Mouse (Mus musculus) forebrain, embryonic 11.5 days (tissue): ENCODE measurements around the gene Dock6. TPM values are rescaled to one million over a fixed set of nuclear protein-coding genes. Genes with fewer than 3 reads are reported as not detected.
"Not testable (repeated sequence)": the region's sequence is repeated elsewhere in the genome, so short reads cannot be mapped to it uniquely, and the experiment has no call there.

ENCODE experiments used
- ATAC-seq: fragments of 200-750 bp; cut with Nextera tagmentation; replicated peaks from 2 replicates; pipeline ENCODE4 v1.8.0; 2017; ENCODE audit warnings: moderate TSS enrichment; ENCODE audit not compliant: low FRiP score
- DNase-seq: peaks from one replicate; pipeline ENCODE4 v3.0.0-alpha.2; 2017; ENCODE audit warnings: low spot score
- H3K27ac ChIP-seq: fragments of 300-500 bp; sonication (generic); 2 replicates; pipeline ENCODE4 v1.5.1; 2014; ENCODE audit warnings: low read depth, low read length
- H3K27me3 ChIP-seq: fragments of 300-500 bp; sonication (generic); 2 replicates; pipeline ENCODE4 v1.6.1; 2014; ENCODE audit warnings: mild to moderate bottlenecking, low read length, mixed read lengths; ENCODE audit not compliant: control insufficient read depth, insufficient read depth
- H3K36me3 ChIP-seq: fragments of 300-500 bp; sonication (generic); 2 replicates; pipeline ENCODE4 v1.6.1; 2014; ENCODE audit warnings: mild to moderate bottlenecking, low read length, moderate library complexity, mixed read lengths; ENCODE audit not compliant: control insufficient read depth, insufficient read depth
- H3K4me1 ChIP-seq: fragments of 300-500 bp; sonication (generic); replicated peaks from 2 replicates; pipeline ENCODE4 v1.6.1; 2014; ENCODE audit warnings: low read length, mixed read lengths; ENCODE audit not compliant: control insufficient read depth, insufficient read depth
- H3K4me2 ChIP-seq: fragments of 300-500 bp; sonication (generic); 2 replicates; pipeline ENCODE4 v1.6.1; 2014; ENCODE audit warnings: low read depth, mild to moderate bottlenecking, low read length, moderate library complexity, mixed read lengths; ENCODE audit not compliant: severe bottlenecking
- H3K4me3 ChIP-seq: fragments of 300-500 bp; sonication (generic); 2 replicates; pipeline ENCODE4 v1.5.1; 2014; ENCODE audit warnings: low read depth, low read length
- H3K9ac ChIP-seq: fragments of 300-500 bp; sonication (generic); 2 replicates; pipeline ENCODE4 v1.6.1; 2014; ENCODE audit warnings: low read length
- H3K9me3 ChIP-seq: fragments of 300-500 bp; sonication (generic); 2 replicates; pipeline ENCODE4 v1.6.1; 2016; ENCODE audit warnings: low read length, mixed read lengths; ENCODE audit not compliant: control insufficient read depth
- WGBS: fragments of 180-500 bp; shearing (Covaris S2); extraction: QIAGEN DNeasy Blood & Tissue Kit; methylation state at CpG from one replicate; pipeline ENCODE4 v1.1.7; 2014; 5-methylcytosine and 5-hydroxymethylcytosine counted together
- polyA plus RNA-seq: library from polyadenylated mRNA; unstranded; fragments of >200 nt; fragmentation: Nextera tagmentation; extraction: Ambion mirVana; gene quantifications from 2 replicates; pipeline ENCODE4 v1.2.1, GENCODE M21; 2014

The Dock6 gene
- polyA plus RNA-seq, 1 experiment from 2014 or later: 27.5 TPM

- H3K36me3 ChIP-seq: peaks cover 2% of the 10 kb centered on the region; the same call in 1 of the 2 replicates
- peak overlapping the region; percentile 52 for H3K4me3 ChIP-seq
- peaks cover 6% of the 10 kb centered on the region; the same call in 1 of the 2 replicates for H3K4me1 ChIP-seq
- no peaks in the 10 kb centered on the region for H3K27me3 ChIP-seq
- H3K9ac ChIP-seq: peak overlapping the region; percentile 71
- H3K9me3 ChIP-seq: no peaks in the 10 kb centered on the region
- H3K27ac ChIP-seq: peak overlapping the region; percentile 37
- DNase-seq (peak; percentile 85), ATAC-seq (peak; percentile 79)
- peak overlapping the region; percentile 92 for H3K4me2 ChIP-seq
- WGBS: under 1% methylated on average over 24 of the region's 26 CpGs
Observed at GRCm38 (mm10) chr9:21797921-21798344, 54.5 kb downstream of the Dock6 start.

- peak overlapping the region; percentile 92; the same call in 1 of the 2 replicates for H3K4me2 ChIP-seq
- H3K4me3 ChIP-seq: no peak overlapping the region
- ATAC-seq: no peak
Observed at GRCm38 (mm10) chr9:21796919-21797318, 55.5 kb downstream of the Dock6 start.

GRCm38 (mm10) chr9:21796259-21796658 is 56.2 kb downstream of the Dock6 start:
- Histone ChIP-seq H3K9me3 (no peaks in the 10 kb centered on the region), H3K27ac (no peak overlapping the region), H3K4me3 (no peak overlapping the region), H3K36me3 (peaks cover 2% of the 10 kb centered on the region; the same call in 1 of the 2 replicates), H3K9ac (no peak overlapping the region), H3K4me1 (peaks cover 6% of the 10 kb centered on the region; the same call in 1 of the 2 replicates), H3K4me2 (0 out of 2 replicates have a peak overlapping the region, but pooled peaks have one; percentile 11), H3K27me3 (no peaks in the 10 kb centered on the region)
- ATAC-seq (no peak), DNase-seq (no peak)
- WGBS: 65% methylated on average over 3 of the region's 3 CpGs

More at GRCm38 (mm10) chr9:21796919-21797318, 55.5 kb downstream of the Dock6 start:
- Histone ChIP-seq H3K9ac (no peak overlapping the region), H3K27me3 (no peaks in the 10 kb centered on the region), H3K9me3 (no peaks in the 10 kb centered on the region), H3K27ac (no peak overlapping the region), H3K36me3 (peaks cover 2% of the 10 kb centered on the region; the same call in 1 of the 2 replicates), H3K4me1 (peaks cover 6% of the 10 kb centered on the region; the same call in 1 of the 2 replicates)
- 61% methylated on average over 3 of the region's 3 CpGs for WGBS
- DNase-seq: no peak

GRCm38 (mm10) chr9:21795579-21795978 is 56.9 kb downstream of the Dock6 start:
- Histone ChIP-seq H3K4me2 (no peak overlapping the region), H3K9me3 (no peaks in the 10 kb centered on the region), H3K36me3 (peaks cover 2% of the 10 kb centered on the region; the same call in 1 of the 2 replicates), H3K27me3 (no peaks in the 10 kb centered on the region), H3K27ac (no peak overlapping the region), H3K4me3 (no peak overlapping the region), H3K4me1 (peaks cover 6% of the 10 kb centered on the region; the same call in 1 of the 2 replicates), H3K9ac (no peak overlapping the region)
- no peak for DNase-seq
- 86% methylated on average over 5 of the region's 5 CpGs for WGBS
- no peak for ATAC-seq

GRCm38 (mm10) chr9:21794925-21795324 is 57.5 kb downstream of the Dock6 start:
- ATAC-seq (no peak), DNase-seq (no peak)
- WGBS: 97% methylated on average over 25 of the region's 25 CpGs
- Histone ChIP-seq H3K4me1 (peaks cover 6% of the 10 kb centered on the region; the same call in 1 of the 2 replicates), H3K4me3 (no peak overlapping the region), H3K9me3 (no peaks in the 10 kb centered on the region), H3K4me2 (no peak overlapping the region), H3K27ac (no peak overlapping the region), H3K9ac (no peak overlapping the region), H3K36me3 (peaks cover 2% of the 10 kb centered on the region; the same call in 1 of the 2 replicates), H3K27me3 (no peaks in the 10 kb centered on the region)

GRCm38 (mm10) chr9:21794344-21794834 is 58.0 kb downstream of the Dock6 start:
- Histone ChIP-seq H3K9ac (no peak overlapping the region), H3K36me3 (peaks cover 2% of the 10 kb centered on the region; the same call in 1 of the 2 replicates), H3K4me1 (peaks cover 6% of the 10 kb centered on the region; the same call in 1 of the 2 replicates), H3K27ac (no peak overlapping the region), H3K9me3 (no peaks in the 10 kb centered on the region), H3K4me3 (no peak overlapping the region), H3K4me2 (no peak overlapping the region), H3K27me3 (no peaks in the 10 kb centered on the region)
- no peak for DNase-seq
- ATAC-seq: no peak
- WGBS: 96% methylated on average over 18 of the region's 18 CpGs

- not testable (repeated sequence) for H3K27ac ChIP-seq, H3K4me2 ChIP-seq, H3K36me3 ChIP-seq, H3K27me3 ChIP-seq, H3K4me1 ChIP-seq, ATAC-seq, H3K9me3 ChIP-seq, H3K9ac ChIP-seq, H3K4me3 ChIP-seq, DNase-seq
- WGBS: 95% methylated on average over 6 of the region's 6 CpGs
Observed at GRCm38 (mm10) chr9:21793507-21793906, 58.9 kb downstream of the Dock6 start.

GRCm38 (mm10) chr9:21792644-21793043 is 59.8 kb downstream of the Dock6 start:
- Histone ChIP-seq H3K9ac (no peak overlapping the region), H3K4me3 (no peak overlapping the region), H3K9me3 (no peaks in the 10 kb centered on the region), H3K4me2 (no peak overlapping the region), H3K4me1 (peaks cover 4% of the 10 kb centered on the region; the same call in 1 of the 2 replicates), H3K36me3 (peaks cover 2% of the 10 kb centered on the region; the same call in 1 of the 2 replicates), H3K27ac (no peak overlapping the region), H3K27me3 (no peaks in the 10 kb centered on the region)
- DNase-seq: no peak
- ATAC-seq: no peak
- WGBS: 83% methylated on average over 8 of the region's 8 CpGs

- H3K4me3 ChIP-seq: no peak overlapping the region
- H3K27ac ChIP-seq: no peak overlapping the region
- no peak for ATAC-seq
- H3K4me2 ChIP-seq: no peak overlapping the region
- no peak for DNase-seq
- H3K4me1 ChIP-seq: peaks cover 4% of the 10 kb centered on the region; the same call in 1 of the 2 replicates
- no peaks in the 10 kb centered on the region for H3K9me3 ChIP-seq
- H3K27me3 ChIP-seq: no peaks in the 10 kb centered on the region
- peaks cover 2% of the 10 kb centered on the region; the same call in 1 of the 2 replicates for H3K36me3 ChIP-seq
- no peak overlapping the region for H3K9ac ChIP-seq
- 92% methylated on average over 8 of the region's 8 CpGs for WGBS
Observed at GRCm38 (mm10) chr9:21791861-21792260, 60.6 kb downstream of the Dock6 start.
